Mouse (Mus musculus) heart, embryonic 10.5 days (tissue): ENCODE measurements around the gene Tas1r2. TPM values are rescaled to one million over a fixed set of nuclear protein-coding genes. Genes with fewer than 3 reads are reported as not detected.

Experiments used
- DNase-seq: peaks from one replicate; pipeline ENCODE4 v3.0.0-alpha.2; 2017; ENCODE audit warnings: low spot score
- H3K27ac ChIP-seq: fragments of 300-500 bp; sonication (generic); 2 replicates; pipeline ENCODE4 v1.5.1; 2016; ENCODE audit warnings: mild to moderate bottlenecking
- H3K27me3 ChIP-seq: fragments of 300-500 bp; sonication (generic); 2 replicates; pipeline ENCODE4 v1.6.1; 2016; ENCODE audit warnings: mild to moderate bottlenecking; ENCODE audit not compliant: poor library complexity, insufficient read depth, severe bottlenecking
- H3K36me3 ChIP-seq: fragments of 300-500 bp; sonication (generic); 2 replicates; pipeline ENCODE4 v1.6.1; 2016; ENCODE audit warnings: mild to moderate bottlenecking, moderate library complexity
- H3K4me1 ChIP-seq: fragments of 300-500 bp; sonication (generic); 2 replicates; pipeline ENCODE4 v1.6.1; 2016; ENCODE audit warnings: mild to moderate bottlenecking
- H3K4me3 ChIP-seq: fragments of 300-500 bp; sonication (generic); 2 replicates; pipeline ENCODE4 v1.5.1; 2016; ENCODE audit warnings: mild to moderate bottlenecking, moderate library complexity
- H3K9me3 ChIP-seq: fragments of 300-500 bp; sonication (generic); 2 replicates; pipeline ENCODE4 v1.6.1; 2016; ENCODE audit warnings: mild to moderate bottlenecking, moderate library complexity
- WGBS: fragments of 180-500 bp; shearing (Covaris S2); methylation state at CpG from one replicate; pipeline ENCODE4 v1.1.7; 2016; 5-methylcytosine and 5-hydroxymethylcytosine counted together
- polyA plus RNA-seq: library from polyadenylated mRNA; unstranded; fragments of >200 nt; fragmentation: Nextera tagmentation; extraction: Ambion mirVana; gene quantifications from 2 replicates; pipeline ENCODE4 v1.2.1, GENCODE M21; 2016

Gene Tas1r2
- polyA plus RNA-seq, 1 experiment from 2014 or later = not detected

GRCm38 (mm10) chr4:139640775-139641174, 12.6 kb upstream of the Tas1r2 start:
- DNase-seq = no peak
- peaks cover 83% of the 10 kb centered on the region for H3K27me3 ChIP-seq
- peaks cover 10% of the 10 kb centered on the region; the same call in 1 of the 2 replicates for H3K36me3 ChIP-seq
- H3K27ac ChIP-seq = no peak overlapping the region
- WGBS = 39% methylated on average over 5 of the region's 6 CpGs
- peaks cover 12% of the 10 kb centered on the region for H3K4me1 ChIP-seq
- H3K9me3 ChIP-seq = no peaks in the 10 kb centered on the region
- H3K4me3 ChIP-seq = no peak overlapping the region

DNA sequence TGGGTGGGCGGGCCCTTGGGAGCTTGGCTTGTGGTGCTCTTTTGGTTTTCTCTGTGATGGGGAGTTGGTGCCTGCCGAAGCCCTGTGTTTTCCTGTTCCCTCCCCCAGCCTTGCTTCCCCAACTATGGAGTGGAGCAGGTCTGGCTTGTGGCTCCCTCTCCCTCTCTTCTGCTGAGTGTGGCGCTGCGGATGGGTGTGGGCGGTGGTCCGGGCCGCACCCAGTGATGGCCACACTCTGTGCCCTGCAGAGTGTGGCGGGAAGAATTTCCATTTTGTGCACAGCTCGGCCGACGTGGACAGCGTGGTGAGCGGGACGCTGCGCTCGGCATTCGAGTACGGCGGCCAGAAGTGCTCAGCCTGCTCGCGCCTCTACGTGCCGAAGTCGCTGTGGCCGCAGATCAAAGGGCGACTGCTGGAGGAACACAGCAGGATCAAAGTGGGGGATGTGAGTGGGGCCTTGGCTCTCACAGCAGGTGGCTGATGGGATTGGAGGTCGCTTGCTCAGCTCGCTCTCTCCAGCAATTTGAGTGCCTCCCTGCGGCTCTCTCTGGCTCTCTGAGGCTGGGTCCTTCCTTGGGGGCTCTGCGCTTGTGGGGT, 11.4 kb upstream of the Tas1r2 start:
- H3K27me3 ChIP-seq = peaks cover 77% of the 10 kb centered on the region
- peak overlapping the region; percentile 49 for H3K27ac ChIP-seq

GRCm38 (mm10) chr4:139643972-139644371, 9.4 kb upstream of the Tas1r2 start:
- Histone ChIP-seq H3K4me3 (no peak overlapping the region), H3K36me3 (peaks cover 12% of the 10 kb centered on the region; the same call in 1 of the 2 replicates), H3K9me3 (no peaks in the 10 kb centered on the region), H3K4me1 (peaks cover 21% of the 10 kb centered on the region), H3K27me3 (peaks cover 56% of the 10 kb centered on the region), H3K27ac (no peak overlapping the region)
- DNase-seq = peak; percentile 88
- 13% methylated on average over 9 of the region's 9 CpGs for WGBS

More for the DNA sequence above, 11.4 kb upstream of the Tas1r2 start:
- H3K9me3 ChIP-seq = no peaks in the 10 kb centered on the region
- 2% methylated on average over 30 of the region's 30 CpGs for WGBS
- H3K36me3 ChIP-seq = peaks cover 10% of the 10 kb centered on the region; the same call in 1 of the 2 replicates
- DNase-seq = no peak
- H3K4me1 ChIP-seq = peaks cover 12% of the 10 kb centered on the region
- H3K4me3 ChIP-seq = peak overlapping the region; percentile 51

- H3K4me1 ChIP-seq = peaks cover 16% of the 10 kb centered on the region
- no peak for DNase-seq
- no peak overlapping the region for H3K27ac ChIP-seq
- H3K27me3 ChIP-seq = peaks cover 33% of the 10 kb centered on the region
- peaks cover 12% of the 10 kb centered on the region; the same call in 1 of the 2 replicates for H3K36me3 ChIP-seq
- no peaks in the 10 kb centered on the region for H3K9me3 ChIP-seq
- 75% methylated on average over 7 of the region's 7 CpGs for WGBS
- no peak overlapping the region for H3K4me3 ChIP-seq
These were observed 6.4 kb upstream of the Tas1r2 start for GRCm38 (mm10) chr4:139646916-139647315.

DNA sequence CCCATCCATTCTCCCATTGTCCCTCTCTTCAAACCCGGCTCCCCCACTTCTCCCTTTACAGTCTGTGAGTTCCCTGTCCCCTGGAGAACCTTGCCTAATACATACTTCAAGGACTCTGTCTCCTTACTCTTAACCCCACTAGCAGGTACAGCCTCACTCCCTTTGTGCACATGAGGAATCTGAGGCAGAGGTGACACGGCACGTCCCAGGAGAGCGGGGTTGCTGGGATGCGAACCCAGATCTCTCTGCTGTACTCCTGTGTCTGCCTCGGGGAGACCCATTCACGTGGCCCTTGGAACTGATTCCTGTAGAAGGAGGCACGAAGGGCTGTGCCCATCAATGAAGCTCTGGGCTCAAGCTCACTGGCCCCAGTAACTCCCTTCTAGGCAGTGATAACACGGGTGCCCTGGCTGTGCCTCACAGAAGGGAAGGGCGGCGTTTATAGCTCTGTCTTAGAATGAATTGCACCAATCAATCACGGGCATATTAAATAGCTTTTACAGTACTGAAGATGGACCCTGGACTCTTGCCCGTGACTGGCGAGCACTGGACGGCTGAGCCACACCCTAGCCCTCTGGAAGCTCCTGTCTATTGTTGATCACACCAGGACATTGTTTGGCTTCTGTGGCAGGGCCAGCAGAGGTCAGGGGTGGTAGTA, 3.1 kb upstream of the Tas1r2 start:
- Histone ChIP-seq H3K4me3 (no peak overlapping the region), H3K27ac (no peak overlapping the region), H3K27me3 (peaks cover 31% of the 10 kb centered on the region), H3K36me3 (0 out of 2 replicates have a peak, but pooled peaks cover 5% of the 10 kb centered on the region), H3K4me1 (peaks cover 9% of the 10 kb centered on the region; the same call in 1 of the 2 replicates), H3K9me3 (no peaks in the 10 kb centered on the region)
- WGBS = 82% methylated on average over 15 of the region's 15 CpGs
- no peak for DNase-seq

DNA sequence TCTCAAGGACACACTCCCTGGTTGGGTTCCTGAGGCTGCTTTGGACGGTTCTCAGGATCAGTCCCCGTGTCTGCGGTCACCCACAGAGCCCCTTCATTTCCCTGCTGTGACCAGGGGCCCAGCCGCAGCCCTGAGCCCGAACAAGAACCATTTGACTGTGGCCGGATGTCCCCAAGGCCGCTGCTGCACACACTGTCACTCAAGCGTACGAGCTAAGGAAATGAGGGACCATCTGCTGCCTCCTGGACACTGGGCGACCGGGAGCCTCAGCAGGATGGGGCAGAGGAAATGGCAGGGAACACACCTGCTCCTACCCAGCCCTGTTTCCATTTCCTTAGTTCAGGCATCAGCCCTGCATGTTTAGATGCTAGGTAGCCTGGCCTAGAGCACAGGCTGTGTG, 2.4 kb upstream of the Tas1r2 start:
- no peak overlapping the region for H3K4me3 ChIP-seq
- H3K27me3 ChIP-seq = peaks cover 35% of the 10 kb centered on the region
- 0 out of 2 replicates have a peak, but pooled peaks cover 5% of the 10 kb centered on the region for H3K36me3 ChIP-seq
- no peak for DNase-seq
- no peak overlapping the region for H3K27ac ChIP-seq
- WGBS = 73% methylated on average over 11 of the region's 11 CpGs
- H3K9me3 ChIP-seq = no peaks in the 10 kb centered on the region
- peaks cover 9% of the 10 kb centered on the region; the same call in 1 of the 2 replicates for H3K4me1 ChIP-seq

- H3K9me3 ChIP-seq = no peaks in the 10 kb centered on the region; the same call in 1 of the 2 replicates
- DNase-seq = no peak
- H3K27ac ChIP-seq = no peak overlapping the region
- H3K36me3 ChIP-seq = no peaks in the 10 kb centered on the region
- no peak overlapping the region for H3K4me3 ChIP-seq
- WGBS = 82% methylated on average over 14 of the region's 14 CpGs
- H3K4me1 ChIP-seq = no peaks in the 10 kb centered on the region
- H3K27me3 ChIP-seq = peaks cover 30% of the 10 kb centered on the region
These were observed 8.6 kb downstream of the Tas1r2 start for GRCm38 (mm10) chr4:139661897-139662296.

GRCm38 (mm10) chr4:139667632-139668031, 14.3 kb downstream of the Tas1r2 start:
- WGBS = 63% methylated on average over 6 of the region's 6 CpGs
- Histone ChIP-seq H3K4me1 (no peaks in the 10 kb centered on the region), H3K27me3 (peaks cover 36% of the 10 kb centered on the region), H3K27ac (no peak overlapping the region), H3K36me3 (no peaks in the 10 kb centered on the region), H3K9me3 (no peaks in the 10 kb centered on the region), H3K4me3 (no peak overlapping the region)
- DNase-seq = no peak

DNA sequence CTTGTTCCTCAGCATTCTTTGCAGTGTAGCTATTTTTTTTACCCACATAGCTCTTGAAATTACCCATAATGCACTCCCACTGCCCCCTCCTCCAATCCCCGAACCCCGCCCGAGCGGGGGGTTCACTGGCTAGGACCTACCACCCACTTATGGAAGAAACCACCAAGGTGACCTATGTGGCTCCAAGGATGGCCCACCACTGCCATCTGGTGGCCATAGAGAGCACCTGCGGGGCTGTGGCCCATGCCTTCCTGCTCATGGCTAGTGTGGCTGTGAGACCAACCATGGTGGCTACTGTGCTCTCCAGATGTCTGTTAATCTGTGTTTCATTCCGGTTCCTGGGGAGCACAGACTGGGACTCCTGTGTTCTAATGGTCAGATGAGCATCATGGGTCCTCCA, 16.5 kb downstream of the Tas1r2 start:
- no peaks in the 10 kb centered on the region for H3K9me3 ChIP-seq
- no peak overlapping the region for H3K4me3 ChIP-seq
- WGBS = 20% methylated on average over 6 of the region's 6 CpGs
- H3K27ac ChIP-seq = no peak overlapping the region
- DNase-seq = peak; percentile 80
- peaks cover 49% of the 10 kb centered on the region for H3K27me3 ChIP-seq
- H3K4me1 ChIP-seq = no peaks in the 10 kb centered on the region
- H3K36me3 ChIP-seq = no peaks in the 10 kb centered on the region

DNA sequence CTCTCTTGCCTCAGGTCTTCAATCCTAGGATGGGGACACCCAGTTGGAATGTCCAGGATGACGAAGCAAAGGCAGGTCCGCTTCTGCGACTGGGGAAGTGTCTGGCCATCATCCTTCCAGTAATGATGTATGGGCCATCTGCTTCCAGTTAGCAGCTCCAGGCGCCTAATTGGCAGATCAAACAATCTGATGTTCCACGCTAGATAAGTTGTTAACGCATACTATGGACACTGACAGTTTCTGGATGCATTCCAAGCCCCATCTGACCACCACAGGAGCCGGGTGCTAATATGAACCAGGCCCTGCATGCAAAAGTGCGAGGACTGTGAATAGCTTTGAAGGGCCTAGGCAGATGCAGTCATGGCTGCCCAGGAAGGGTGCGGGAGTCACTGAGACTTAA, 22.4 kb downstream of the Tas1r2 start:
- Histone ChIP-seq H3K4me3 (no peak overlapping the region), H3K36me3 (no peaks in the 10 kb centered on the region), H3K4me1 (no peaks in the 10 kb centered on the region), H3K27me3 (peaks cover 41% of the 10 kb centered on the region), H3K27ac (no peak overlapping the region), H3K9me3 (peaks cover 3% of the 10 kb centered on the region; the same call in 1 of the 2 replicates)
- DNase-seq = no peak
- WGBS = 54% methylated on average over 9 of the region's 9 CpGs

- no peaks in the 10 kb centered on the region for H3K4me1 ChIP-seq
- no peak overlapping the region for H3K4me3 ChIP-seq
- H3K9me3 ChIP-seq = peaks cover 16% of the 10 kb centered on the region
- 71% methylated on average over 22 of the region's 22 CpGs for WGBS
- no peak overlapping the region for H3K27ac ChIP-seq
- DNase-seq = no peak
- H3K36me3 ChIP-seq = no peaks in the 10 kb centered on the region
- H3K27me3 ChIP-seq = peaks cover 27% of the 10 kb centered on the region
These were observed 30.6 kb downstream of the Tas1r2 start for GRCm38 (mm10) chr4:139683728-139684638.

GRCm38 (mm10) chr4:139684639-139685017, 31.3 kb downstream of the Tas1r2 start:
- 17% methylated on average over 3 of the region's 3 CpGs for WGBS
- peaks cover 33% of the 10 kb centered on the region for H3K27me3 ChIP-seq
- H3K27ac ChIP-seq = no peak overlapping the region

GRCm38 (mm10) chr4:139688058-139688457, 34.7 kb downstream of the Tas1r2 start:
- H3K4me1 ChIP-seq = no peaks in the 10 kb centered on the region
- WGBS = 68% methylated on average over 9 of the region's 9 CpGs
- H3K9me3 ChIP-seq = no peaks in the 10 kb centered on the region
- DNase-seq = no peak
- H3K27me3 ChIP-seq = peaks cover 67% of the 10 kb centered on the region
- H3K27ac ChIP-seq = no peak overlapping the region
- no peaks in the 10 kb centered on the region for H3K36me3 ChIP-seq
- H3K4me3 ChIP-seq = no peak overlapping the region

More at GRCm38 (mm10) chr4:139684639-139685017, 31.3 kb downstream of the Tas1r2 start:
- no peaks in the 10 kb centered on the region for H3K4me1 ChIP-seq
- no peak for DNase-seq
- peaks cover 16% of the 10 kb centered on the region for H3K9me3 ChIP-seq
- no peaks in the 10 kb centered on the region for H3K36me3 ChIP-seq
- H3K4me3 ChIP-seq = no peak overlapping the region
